Mouse (Mus musculus) stomach, embryonic 16.5 days (tissue): ENCODE results near the gene Ecd. TPM values are rescaled to one million over a fixed set of nuclear protein-coding genes. Genes with fewer than 3 reads are reported as not detected.

Source experiments
- ATAC-seq: fragments of 200-750 bp; cut with Nextera tagmentation; 2 replicates; pipeline ENCODE4 v1.8.0; 2017; ENCODE audit warnings: moderate number of reproducible peaks, moderate TSS enrichment; ENCODE audit not compliant: insufficient read depth, low FRiP score
- H3K27ac ChIP-seq: fragments of 300-500 bp; sonication (generic); 2 replicates; pipeline ENCODE4 v1.5.1; 2014; ENCODE audit warnings: low read length
- H3K27me3 ChIP-seq: fragments of 300-500 bp; sonication (generic); 2 replicates; pipeline ENCODE4 v1.6.1; 2014; ENCODE audit warnings: low read length, control low read depth, mixed read lengths; ENCODE audit not compliant: control insufficient read depth, insufficient read depth
- H3K36me3 ChIP-seq: fragments of 300-500 bp; sonication (generic); 2 replicates; pipeline ENCODE4 v1.6.1; 2014; ENCODE audit warnings: low read length; ENCODE audit not compliant: control insufficient read depth, insufficient read depth
- H3K4me1 ChIP-seq: fragments of 300-500 bp; sonication (generic); 2 replicates; pipeline ENCODE4 v1.6.1; 2014; ENCODE audit warnings: low read length, control low read depth, mixed read lengths; ENCODE audit not compliant: control insufficient read depth, insufficient read depth
- H3K4me2 ChIP-seq: fragments of 300-500 bp; sonication (generic); 2 replicates; pipeline ENCODE4 v1.6.1; 2014; ENCODE audit warnings: low read depth, low read length, mixed read lengths
- H3K4me3 ChIP-seq: fragments of 300-500 bp; sonication (generic); replicated peaks from 2 replicates; pipeline ENCODE4 v1.5.1; 2014; ENCODE audit warnings: mild to moderate bottlenecking, low read length
- H3K9ac ChIP-seq: fragments of 300-500 bp; sonication (generic); 2 replicates; pipeline ENCODE4 v1.6.1; 2014; ENCODE audit warnings: low read length
- H3K9me3 ChIP-seq: fragments of 300-500 bp; sonication (generic); replicated peaks from 2 replicates; pipeline ENCODE4 v1.6.1; 2016; ENCODE audit warnings: low read length, control low read depth; ENCODE audit not compliant: control insufficient read depth
- WGBS: fragments of 180-500 bp; shearing (Covaris S2); extraction: QIAGEN DNeasy Blood & Tissue Kit; methylation state at CpG from one replicate; pipeline ENCODE4 v1.1.7; 2014; 5-methylcytosine and 5-hydroxymethylcytosine counted together
- polyA plus RNA-seq: library from polyadenylated mRNA; unstranded; fragments of >200 nt; fragmentation: Nextera tagmentation; extraction: Ambion mirVana; gene quantifications from 2 replicates; pipeline ENCODE4 v1.2.1, GENCODE M21; 2015

The Ecd gene
- 44.1 and 46.2 TPM in 2 replicates for polyA plus RNA-seq

DNA sequence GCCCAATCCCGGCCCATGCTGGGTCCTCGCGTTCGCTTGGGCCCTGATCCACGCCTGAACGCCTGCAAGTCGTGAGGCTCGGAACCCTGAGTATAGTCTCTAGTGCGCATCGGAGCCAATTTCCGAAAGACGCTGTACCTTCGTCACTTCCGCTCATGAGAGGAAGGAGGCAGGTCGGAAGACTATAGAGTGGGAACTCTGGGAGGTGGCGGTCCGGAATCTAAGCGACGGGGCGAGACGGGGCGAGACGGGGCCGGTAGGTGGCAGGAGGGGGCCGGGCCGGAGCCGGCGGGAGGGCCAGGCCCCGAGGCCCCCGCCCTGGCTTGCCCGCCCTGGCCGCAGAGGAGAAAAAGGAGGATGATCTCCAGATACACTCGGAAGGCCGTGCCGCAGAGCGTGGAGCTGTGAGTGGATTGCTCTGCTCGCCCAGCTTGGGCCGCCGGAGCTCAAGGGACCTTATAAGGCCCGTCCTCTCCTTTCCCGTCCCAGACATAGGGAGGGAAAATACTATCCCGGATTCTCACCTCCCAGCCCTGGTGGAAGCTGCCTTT is at the start of gene Ecd, which contains the start of gene Fam149b:
Gene Ecd (minus strand): TSS at position 131 of the 551 bp plus-strand sequence.
Gene Fam149b (plus strand): TSS at position 172 of the 551 bp plus-strand sequence.
- peak within 1 kb of the TSS; percentile 67 for H3K4me3 ChIP-seq
- ATAC-seq: peak; percentile 97
- peaks cover 17% of the 10 kb centered on the region for H3K4me1 ChIP-seq
- WGBS: under 1% methylated on average over 42 of the region's 42 CpGs
- peak within 1 kb of the TSS; percentile 94 for H3K27ac ChIP-seq
- H3K9ac ChIP-seq: peak within 1 kb of the TSS; percentile 97
- no peaks in the 10 kb centered on the region for H3K36me3 ChIP-seq
- H3K9me3 ChIP-seq: no peaks in the 10 kb centered on the region
- H3K4me2 ChIP-seq: peak within 1 kb of the TSS; percentile 91
- no peaks in the 10 kb centered on the region for H3K27me3 ChIP-seq

DNA sequence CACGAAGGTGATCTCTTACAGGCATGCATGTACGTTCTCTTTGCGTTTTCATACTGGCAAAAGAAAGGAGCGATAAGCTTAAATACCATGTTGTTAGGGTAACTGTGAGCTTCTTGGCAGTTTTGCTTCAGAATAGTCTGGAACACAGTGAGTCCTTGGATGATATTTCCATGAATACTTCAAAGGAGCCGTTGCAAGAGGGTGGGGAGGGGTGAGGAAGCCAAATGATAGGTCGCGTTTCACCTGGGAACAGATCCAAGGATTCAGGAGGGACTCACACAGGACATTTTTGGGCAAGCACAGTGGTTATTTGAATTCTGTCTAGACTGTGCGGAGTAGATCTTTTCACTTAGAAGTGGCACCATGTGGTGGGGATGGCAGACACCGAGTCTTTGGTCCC is 49.3 kb upstream of the Ecd start:
- Histone ChIP-seq H3K9ac (no peak overlapping the region), H3K4me3 (no peak overlapping the region), H3K4me2 (no peak overlapping the region), H3K9me3 (no peaks in the 10 kb centered on the region), H3K27ac (no peak overlapping the region), H3K4me1 (peaks cover 5% of the 10 kb centered on the region; the same call in 1 of the 2 replicates), H3K27me3 (no peaks in the 10 kb centered on the region), H3K36me3 (no peaks in the 10 kb centered on the region)
- no peak for ATAC-seq
- WGBS: 83% methylated on average over 9 of the region's 9 CpGs

DNA sequence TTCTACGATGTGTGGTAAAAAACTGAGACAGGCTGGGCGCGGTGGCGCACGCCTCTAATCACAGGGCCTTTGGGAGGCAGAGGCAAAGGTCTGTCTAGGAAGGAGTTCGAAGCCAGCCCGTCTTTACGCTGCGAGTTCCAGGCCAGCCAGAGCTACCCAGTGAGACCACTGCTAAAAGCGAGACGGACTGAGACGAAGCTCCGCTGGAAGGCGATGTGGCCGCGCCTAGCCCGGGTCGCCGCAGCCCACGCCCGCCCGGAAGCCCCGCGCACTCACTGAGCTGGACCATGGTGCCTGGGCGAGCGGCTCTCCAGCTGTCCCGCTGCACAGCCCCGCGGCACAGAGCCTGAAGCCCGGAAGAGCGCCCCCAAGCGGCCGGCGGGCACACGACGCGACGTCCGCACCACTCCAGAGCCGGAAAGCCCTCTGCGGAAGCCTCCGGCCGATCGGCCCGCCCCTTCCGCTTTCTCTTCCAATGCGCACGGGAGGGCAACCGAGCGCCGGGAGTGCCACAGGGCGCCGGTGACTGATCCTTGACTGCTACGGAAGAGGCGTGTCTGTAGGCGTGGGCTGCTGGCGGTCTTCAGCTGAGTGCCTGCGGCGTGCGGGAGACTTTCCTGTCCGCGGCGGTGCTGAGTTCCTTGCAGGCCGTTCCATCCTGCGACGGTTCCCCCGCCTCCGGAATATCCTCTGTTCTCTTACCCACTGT is 45.4 kb upstream of the Ecd start, which contains the start of gene Mrps16:
Gene Mrps16 (minus strand): TSS at position 430 of the 709 bp plus-strand sequence.
- ATAC-seq: peak; percentile 97
- WGBS: under 1% methylated on average over 68 of the region's 68 CpGs

DNA sequence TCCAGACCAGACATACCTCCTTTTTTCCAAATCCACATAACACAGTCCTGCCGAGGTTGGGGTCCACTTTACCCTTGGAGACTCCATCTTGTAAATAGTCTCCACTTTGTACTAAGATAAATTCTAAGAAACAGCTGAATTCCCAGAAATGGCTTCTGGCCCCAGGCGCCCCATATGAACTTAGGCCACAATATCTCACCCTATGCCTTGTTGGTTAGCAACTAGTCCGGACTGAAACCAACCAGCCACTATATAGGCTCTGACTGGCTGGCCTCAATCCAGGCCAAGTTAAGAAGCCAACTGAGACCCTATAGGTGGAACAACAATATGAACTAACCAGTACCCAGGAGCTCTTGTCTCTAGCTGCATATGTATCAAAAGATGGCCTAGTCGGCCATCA is 44.4 kb upstream of the Ecd start:
- no peaks in the 10 kb centered on the region for H3K27me3 ChIP-seq
- H3K4me3 ChIP-seq: no peak overlapping the region
- no peak for ATAC-seq
- H3K9ac ChIP-seq: no peak overlapping the region
- WGBS: 87% methylated on average over 3 of the region's 4 CpGs
- H3K9me3 ChIP-seq: no peaks in the 10 kb centered on the region
- H3K4me2 ChIP-seq: peak overlapping the region; percentile 73
- no peak overlapping the region for H3K27ac ChIP-seq
- H3K36me3 ChIP-seq: peaks cover 15% of the 10 kb centered on the region; the same call in 1 of the 2 replicates
- peaks cover 17% of the 10 kb centered on the region for H3K4me1 ChIP-seq

More for the DNA sequence above, 45.4 kb upstream of the Ecd start, which contains the start of gene Mrps16:
- Histone ChIP-seq H3K27me3 (no peaks in the 10 kb centered on the region), H3K27ac (peak within 1 kb of the TSS; percentile 74), H3K4me1 (peaks cover 9% of the 10 kb centered on the region; the same call in 1 of the 2 replicates), H3K4me3 (peak within 1 kb of the TSS; percentile 86), H3K4me2 (peak within 1 kb of the TSS; percentile 73), H3K9me3 (no peaks in the 10 kb centered on the region), H3K36me3 (peaks cover 15% of the 10 kb centered on the region; the same call in 1 of the 2 replicates), H3K9ac (peak within 1 kb of the TSS; percentile 97)

DNA sequence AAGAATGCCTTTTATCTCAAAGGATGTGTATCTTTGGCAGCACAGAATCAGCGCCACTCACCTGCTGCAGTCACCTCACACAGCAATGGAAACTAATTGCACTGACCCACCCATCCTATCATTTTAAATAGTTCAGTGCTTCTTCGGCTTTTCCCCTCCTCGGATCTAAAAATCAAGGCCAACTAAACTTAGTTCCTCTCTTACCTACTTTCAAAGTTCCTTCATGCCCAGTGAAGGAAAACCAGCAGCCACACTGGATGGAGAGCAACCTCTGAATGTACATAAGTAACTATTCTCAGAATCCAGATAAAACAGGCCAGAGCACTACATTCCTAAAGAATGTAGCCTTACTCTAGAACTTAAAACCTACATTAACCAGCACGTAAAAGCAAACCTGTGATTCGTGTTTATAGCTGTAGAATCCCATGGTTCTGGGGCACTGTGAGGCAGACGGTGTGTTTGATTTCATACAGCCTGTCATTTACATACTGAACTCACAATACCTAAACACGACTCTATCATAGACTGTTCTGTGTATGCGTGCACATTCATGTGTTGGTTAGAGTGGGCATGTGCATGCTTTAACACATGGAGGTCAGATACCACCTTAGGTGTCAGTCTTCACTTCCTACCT is 41.6 kb upstream of the Ecd start:
- Histone ChIP-seq H3K27ac (no peak overlapping the region), H3K4me2 (peak overlapping the region; percentile 80), H3K36me3 (peaks cover 15% of the 10 kb centered on the region; the same call in 1 of the 2 replicates), H3K4me3 (peak overlapping the region; percentile 69), H3K9me3 (no peaks in the 10 kb centered on the region), H3K9ac (peak overlapping the region; percentile 87; the same call in 1 of the 2 replicates), H3K4me1 (peaks cover 25% of the 10 kb centered on the region), H3K27me3 (no peaks in the 10 kb centered on the region)
- WGBS: 84% methylated on average over 8 of the region's 8 CpGs
- no peak for ATAC-seq

DNA sequence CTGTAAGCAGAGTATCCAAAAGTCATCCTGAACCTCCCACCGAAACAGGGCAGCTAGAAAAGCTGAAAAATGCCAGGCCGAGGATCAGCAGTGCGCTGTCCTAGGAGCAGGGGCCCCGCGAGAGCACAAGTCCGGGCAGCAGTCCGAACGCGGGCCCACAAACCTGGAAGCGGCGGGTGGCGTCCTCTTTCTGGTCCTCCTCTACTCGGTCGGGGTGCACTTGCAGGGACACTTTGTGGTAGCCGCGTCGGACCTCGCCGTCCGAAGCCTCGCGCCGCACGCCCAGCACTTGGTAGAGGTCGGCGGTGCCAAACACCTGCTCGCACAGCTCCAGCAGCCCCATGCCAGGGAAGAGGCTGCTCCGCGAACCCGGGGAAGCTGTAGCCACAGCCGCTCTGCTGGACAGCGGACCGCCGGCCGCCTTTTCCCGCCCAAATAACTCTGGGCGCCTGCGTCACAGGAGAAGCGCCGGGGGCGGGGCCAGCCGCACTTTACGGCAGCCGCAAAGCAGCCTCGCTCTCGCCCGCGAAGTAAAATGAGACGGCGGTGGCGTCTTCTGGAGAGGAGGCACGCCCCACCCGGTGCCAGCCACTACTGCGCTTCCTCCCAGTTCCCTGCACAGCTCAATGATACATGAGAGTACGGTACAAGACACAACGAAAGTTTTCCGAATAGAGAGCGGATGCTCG is 40.7 kb upstream of the Ecd start, which contains the start of gene Dnajc9:
Gene Dnajc9 (minus strand): TSS at position 470 of the 689 bp plus-strand sequence.
- Histone ChIP-seq H3K27ac (peak within 1 kb of the TSS; percentile 89), H3K4me3 (peak within 1 kb of the TSS; percentile 69), H3K9me3 (no peaks in the 10 kb centered on the region), H3K9ac (peak within 1 kb of the TSS; percentile 87), H3K4me2 (peak within 1 kb of the TSS; percentile 80), H3K27me3 (no peaks in the 10 kb centered on the region), H3K4me1 (peaks cover 20% of the 10 kb centered on the region), H3K36me3 (peaks cover 15% of the 10 kb centered on the region; the same call in 1 of the 2 replicates)
- peak; percentile 71 for ATAC-seq
- WGBS: under 1% methylated on average over 59 of the region's 59 CpGs

DNA sequence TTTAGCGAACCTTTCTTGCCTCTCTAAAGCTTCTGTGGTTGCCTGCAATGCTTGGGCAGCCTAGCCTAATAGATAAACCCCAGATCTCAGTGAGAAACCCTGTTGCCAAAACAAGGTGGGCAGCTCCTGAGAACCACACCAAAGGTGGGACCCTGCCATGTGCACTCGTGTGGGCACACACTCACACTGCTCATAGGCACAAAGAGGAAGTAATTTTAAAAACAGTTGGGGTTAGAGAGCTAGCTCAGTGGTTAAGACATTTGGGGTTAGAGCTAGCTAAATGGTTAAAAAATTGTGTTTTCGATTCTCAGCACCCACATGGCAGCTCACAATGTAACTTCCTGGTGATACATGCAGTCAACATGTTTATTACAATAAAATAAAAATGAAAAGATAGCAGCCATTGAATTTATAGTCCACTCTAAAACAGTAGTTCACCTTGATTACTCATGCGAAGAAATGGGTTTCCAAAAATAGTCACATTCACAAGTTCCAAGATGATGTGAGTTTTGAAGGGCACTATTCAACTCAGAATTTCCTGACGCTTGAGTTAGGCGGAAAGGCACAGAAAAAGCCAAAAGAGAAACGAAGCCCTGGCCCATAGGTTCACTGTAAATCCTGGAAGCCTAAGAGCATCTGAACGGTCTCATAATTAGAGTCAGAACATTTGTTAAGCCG is 32.0 kb upstream of the Ecd start:
- Histone ChIP-seq H3K4me2 (no peak overlapping the region), H3K27me3 (no peaks in the 10 kb centered on the region), H3K36me3 (peaks cover 4% of the 10 kb centered on the region; the same call in 1 of the 2 replicates), H3K4me1 (no peaks in the 10 kb centered on the region), H3K4me3 (no peak overlapping the region), H3K9ac (no peak overlapping the region), H3K9me3 (no peaks in the 10 kb centered on the region), H3K27ac (no peak overlapping the region)
- WGBS: 87% methylated on average over 9 of the region's 9 CpGs
- no peak for ATAC-seq

DNA sequence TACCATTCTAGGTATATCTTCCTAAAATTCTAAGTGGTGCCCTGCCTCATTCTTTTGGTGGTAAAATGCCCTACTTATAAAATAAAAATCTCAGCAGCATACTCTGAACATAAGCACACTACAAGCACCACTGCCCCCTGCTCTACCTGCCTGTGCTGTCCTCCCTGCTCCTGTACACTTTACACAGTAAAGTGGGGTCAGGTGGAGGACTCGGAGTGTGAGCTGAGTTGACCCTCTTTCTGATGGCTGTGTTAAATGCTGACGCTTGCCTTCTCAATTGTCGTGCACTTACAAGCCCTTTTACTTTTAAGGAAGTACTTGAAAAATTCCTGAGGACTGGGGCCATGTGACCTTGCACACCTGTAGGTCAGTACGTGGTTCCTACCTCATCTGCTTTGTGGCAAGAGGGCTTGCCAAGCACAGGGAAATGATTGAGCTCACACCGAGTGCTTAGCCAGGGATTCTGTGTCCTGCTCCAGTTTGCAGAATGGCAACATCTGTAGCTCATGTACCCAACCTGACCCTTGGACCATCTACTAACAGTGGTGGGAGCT is 31.2 kb upstream of the Ecd start:
- no peaks in the 10 kb centered on the region for H3K9me3 ChIP-seq
- H3K27ac ChIP-seq: no peak overlapping the region
- WGBS: 69% methylated on average over 5 of the region's 5 CpGs
- H3K9ac ChIP-seq: no peak overlapping the region
- H3K27me3 ChIP-seq: no peaks in the 10 kb centered on the region
- no peaks in the 10 kb centered on the region for H3K4me1 ChIP-seq
- H3K36me3 ChIP-seq: peaks cover 4% of the 10 kb centered on the region; the same call in 1 of the 2 replicates
- ATAC-seq: no peak
- no peak overlapping the region for H3K4me3 ChIP-seq
- no peak overlapping the region for H3K4me2 ChIP-seq
